Mouse (Mus musculus) erythroblast, embryonic 14.5 days (primary cell): ENCODE data around the gene Gm49369.

Experiments used
- GATA1 ChIP-seq: IDR thresholded peaks from 2 replicates; pipeline ENCODE4 v1.6.1; 2012; ENCODE audit warnings: low read length, inconsistent platforms, mixed read lengths
- TAL1 ChIP-seq: IDR thresholded peaks from 3 replicates; pipeline ENCODE4 v1.6.1; 2012; ENCODE audit warnings: low read length, inconsistent platforms, mixed read lengths

- no peak for TF ChIP-seq GATA1
- no peak for TF ChIP-seq TAL1
Observed at GRCm38 (mm10) chr7:142373039-142373438, 9.4 kb downstream of the Gm49369 start.
